Mouse (Mus musculus) macrophage (primary cell): ENCODE results near the gene Rab3il1. TPM values are rescaled to one million over a fixed set of nuclear protein-coding genes. Genes with fewer than 3 reads are reported as not detected.
A peak's percentile ranks its signal among the peaks of the same experiment; 100 is the strongest.

Source experiments
- H3K27ac ChIP-seq: fragments of 350-480 bp; formaldehyde crosslinking; 2 replicates; pipeline ENCODE4 v1.9.0; 2021
- H3K36me3 ChIP-seq: fragments of 350-480 bp; formaldehyde crosslinking; 2 replicates; pipeline ENCODE4 v1.9.0; 2021; ENCODE audit errors: inconsistent target
- H3K4me3 ChIP-seq: fragments of 350-480 bp; formaldehyde crosslinking; 2 replicates; pipeline ENCODE4 v1.9.0; 2021; ENCODE audit errors: inconsistent target
- H3K79me2 ChIP-seq: fragments of 350-480 bp; formaldehyde crosslinking; 2 replicates; pipeline ENCODE4 v1.9.0; 2021; ENCODE audit errors: inconsistent target
- WGBS: methylation state at CpG from one replicate; pipeline ENCODE4 v1.1.7; 2026; ENCODE audit warnings: inconsistent platforms; ENCODE audit not compliant: missing documents; 5-methylcytosine and 5-hydroxymethylcytosine counted together
- polyA plus RNA-seq: library from polyadenylated mRNA; stranded (reverse); fragments of 250-400 nt; gene quantifications from 3 replicates; pipeline ENCODE4 v1.2.4, GENCODE M21; 2018; ENCODE audit warnings: inconsistent platforms

Gene Rab3il1
- polyA plus RNA-seq, 1 experiment from 2014 or later = 97.7 TPM

GRCm38 (mm10) chr19:10034356-10034755, 32.9 kb downstream of the Rab3il1 start:
- peaks cover 3% of the 10 kb centered on the region; the same call in 1 of the 2 replicates for H3K79me2 ChIP-seq
- 92% methylated on average over 5 of the region's 5 CpGs for WGBS
- peaks cover 92% of the 10 kb centered on the region for H3K36me3 ChIP-seq
- H3K4me3 ChIP-seq = no peak overlapping the region
- H3K27ac ChIP-seq = no peak overlapping the region

- peaks cover 87% of the 10 kb centered on the region for H3K36me3 ChIP-seq
Measured at GRCm38 (mm10) chr19:10034785-10035447, 33.4 kb downstream of the Rab3il1 start.

DNA sequence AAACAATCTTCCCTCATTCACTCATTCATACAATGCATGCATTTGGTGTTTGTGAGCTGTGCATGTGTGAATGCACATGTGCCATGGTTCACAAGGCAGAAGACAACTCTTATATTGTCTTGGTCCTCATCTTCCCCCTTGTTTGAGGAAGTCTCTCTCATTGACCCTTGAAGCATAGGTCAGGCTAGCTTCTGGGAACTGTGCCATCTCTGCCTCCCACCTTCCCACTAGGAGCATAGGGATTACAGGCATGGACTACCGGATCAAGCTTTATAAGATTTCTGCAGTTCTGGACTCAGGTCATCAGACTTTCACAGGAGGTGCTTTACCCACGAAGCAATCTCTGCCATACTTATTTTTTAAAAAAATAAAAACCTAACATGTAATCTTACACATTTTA, 36.1 kb downstream of the Rab3il1 start:
- WGBS = 92% methylated on average over 2 of the region's 2 CpGs

More at GRCm38 (mm10) chr19:10034785-10035447, 33.4 kb downstream of the Rab3il1 start:
- Histone ChIP-seq H3K79me2 (no peaks in the 10 kb centered on the region; the same call in 1 of the 2 replicates), H3K4me3 (no peak overlapping the region), H3K27ac (no peak overlapping the region)
- WGBS = 79% methylated on average over 8 of the region's 8 CpGs

DNA sequence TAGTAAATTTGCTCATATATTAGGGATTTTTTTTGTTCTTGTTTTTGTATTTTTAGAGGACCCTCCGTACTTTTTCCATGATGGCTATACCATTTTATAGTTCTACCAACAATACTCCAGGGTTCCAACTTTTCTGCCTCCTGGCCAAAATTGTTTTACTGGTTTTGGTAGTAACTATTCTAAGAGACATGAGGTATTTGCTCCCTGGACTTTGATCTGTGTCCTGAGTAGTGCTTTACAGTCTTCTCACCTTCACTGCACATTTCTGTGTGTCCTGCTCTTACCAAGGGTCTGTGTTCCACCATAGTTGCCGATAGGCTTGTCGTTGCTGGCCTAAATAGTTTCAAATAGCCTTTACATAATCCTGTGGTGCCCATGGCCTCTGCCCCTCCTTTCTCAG, 36.9 kb downstream of the Rab3il1 start:
- H3K27ac ChIP-seq = no peak overlapping the region
- no peak overlapping the region for H3K4me3 ChIP-seq
- H3K36me3 ChIP-seq = peaks cover 53% of the 10 kb centered on the region
- H3K79me2 ChIP-seq = no peaks in the 10 kb centered on the region
- 97% methylated on average over 3 of the region's 3 CpGs for WGBS

More for the DNA sequence above, 36.1 kb downstream of the Rab3il1 start:
- no peak overlapping the region for H3K27ac ChIP-seq
- H3K4me3 ChIP-seq = no peak overlapping the region
- H3K36me3 ChIP-seq = peaks cover 60% of the 10 kb centered on the region
- H3K79me2 ChIP-seq = no peaks in the 10 kb centered on the region

- H3K79me2 ChIP-seq = no peaks in the 10 kb centered on the region
- WGBS = 76% methylated on average over 3 of the region's 3 CpGs
- peaks cover 50% of the 10 kb centered on the region for H3K36me3 ChIP-seq
- H3K27ac ChIP-seq = no peak overlapping the region
- no peak overlapping the region for H3K4me3 ChIP-seq
Measured at GRCm38 (mm10) chr19:10038910-10039309, 37.4 kb downstream of the Rab3il1 start.

DNA sequence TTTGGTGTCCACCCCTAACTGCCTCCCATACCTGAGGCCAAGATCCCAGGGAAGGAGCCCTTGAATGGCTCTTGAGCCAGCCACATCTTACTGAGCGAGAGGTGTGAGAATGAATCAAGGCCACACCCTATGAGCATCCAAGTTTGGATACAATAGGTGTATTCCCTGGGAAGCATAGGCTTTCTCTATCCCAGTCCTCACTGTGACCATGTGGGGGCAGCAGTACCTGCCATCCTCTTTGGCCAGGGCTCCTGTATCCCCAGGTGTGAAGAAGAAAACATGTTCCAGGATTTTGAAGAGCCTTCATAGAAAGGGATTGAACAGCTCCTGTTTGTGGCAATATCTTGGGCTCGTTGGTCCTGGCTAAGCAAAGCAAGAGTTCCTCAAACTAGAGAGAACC, 38.1 kb downstream of the Rab3il1 start:
- H3K79me2 ChIP-seq = no peaks in the 10 kb centered on the region
- H3K27ac ChIP-seq = no peak overlapping the region
- WGBS = 73% methylated on average over 2 of the region's 2 CpGs
- H3K36me3 ChIP-seq = peaks cover 43% of the 10 kb centered on the region
- no peak overlapping the region for H3K4me3 ChIP-seq

- Histone ChIP-seq H3K79me2 (no peaks in the 10 kb centered on the region), H3K27ac (no peak overlapping the region), H3K36me3 (peaks cover 30% of the 10 kb centered on the region), H3K4me3 (no peak overlapping the region)
- WGBS = 37% methylated on average over 20 of the region's 20 CpGs
Measured at GRCm38 (mm10) chr19:10040866-10041387, 39.5 kb downstream of the Rab3il1 start.

- H3K27ac ChIP-seq = no peak within 1 kb of the TSS
- 3% methylated on average over 42 of the region's 69 CpGs for WGBS
- peak within 1 kb of the TSS; percentile 20; the same call in 1 of the 2 replicates for H3K4me3 ChIP-seq
- peaks cover 23% of the 10 kb centered on the region for H3K36me3 ChIP-seq
- no peaks in the 10 kb centered on the region for H3K79me2 ChIP-seq
Measured at GRCm38 (mm10) chr19:10041388-10042148, 40.1 kb downstream of the Rab3il1 start, which contains the start of gene Fads3. TSS of gene Fads3 (plus strand) at chr19:10041569.

DNA sequence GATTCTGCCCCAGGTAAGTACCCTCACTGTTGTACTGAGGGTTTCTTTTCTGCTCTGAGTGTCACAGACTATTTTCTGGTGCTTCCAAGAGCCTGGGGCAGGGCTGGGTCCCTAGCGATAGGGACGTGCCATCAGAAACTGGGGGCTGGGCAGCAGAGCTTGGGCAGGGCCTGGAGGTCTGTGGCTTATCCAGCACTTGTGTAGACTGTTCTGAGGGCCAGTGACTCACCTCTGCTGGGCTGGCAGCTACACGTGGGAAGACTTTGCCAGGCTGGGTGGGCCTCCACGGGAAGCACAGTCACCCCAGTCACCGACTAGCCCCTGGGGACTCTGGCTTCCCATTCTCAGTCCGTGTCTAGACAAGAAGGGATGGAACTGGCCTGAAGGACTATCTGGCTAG, 40.8 kb downstream of the Rab3il1 start:
- WGBS = 59% methylated on average over 6 of the region's 6 CpGs
- H3K4me3 ChIP-seq = peak overlapping the region; percentile 20; the same call in 1 of the 2 replicates

DNA sequence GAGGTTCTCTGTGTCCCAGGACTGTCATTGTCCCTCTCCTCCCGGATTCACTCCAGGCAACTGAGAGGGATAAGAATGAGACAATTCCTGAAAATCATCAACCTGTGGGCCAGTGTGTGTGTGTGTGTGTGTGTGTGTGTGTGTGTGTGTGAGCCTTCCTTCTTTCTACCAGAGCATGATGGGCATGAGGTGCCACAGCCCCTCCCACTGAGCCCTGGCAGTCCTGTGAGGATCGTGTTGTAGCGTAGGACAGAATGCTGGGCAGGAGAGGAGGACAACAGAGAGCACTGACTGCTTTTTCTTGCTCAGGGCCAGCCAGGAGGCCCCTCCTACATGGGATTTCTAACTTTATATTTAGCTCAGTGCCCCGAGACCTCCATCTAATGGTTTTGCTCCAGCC, 41.3 kb downstream of the Rab3il1 start:
- H3K79me2 ChIP-seq = no peaks in the 10 kb centered on the region
- no peak overlapping the region for H3K27ac ChIP-seq
- 87% methylated on average over 4 of the region's 4 CpGs for WGBS
- peaks cover 13% of the 10 kb centered on the region for H3K36me3 ChIP-seq
- no peak overlapping the region for H3K4me3 ChIP-seq

More for the DNA sequence above, 40.8 kb downstream of the Rab3il1 start:
- no peak overlapping the region for H3K27ac ChIP-seq
- H3K36me3 ChIP-seq = peaks cover 17% of the 10 kb centered on the region
- H3K79me2 ChIP-seq = no peaks in the 10 kb centered on the region

- Histone ChIP-seq H3K27ac (no peak overlapping the region), H3K4me3 (no peak overlapping the region), H3K79me2 (no peaks in the 10 kb centered on the region), H3K36me3 (0 out of 2 replicates have a peak, but pooled peaks cover 5% of the 10 kb centered on the region)
Measured at GRCm38 (mm10) chr19:10043643-10044042, 42.2 kb downstream of the Rab3il1 start.

DNA sequence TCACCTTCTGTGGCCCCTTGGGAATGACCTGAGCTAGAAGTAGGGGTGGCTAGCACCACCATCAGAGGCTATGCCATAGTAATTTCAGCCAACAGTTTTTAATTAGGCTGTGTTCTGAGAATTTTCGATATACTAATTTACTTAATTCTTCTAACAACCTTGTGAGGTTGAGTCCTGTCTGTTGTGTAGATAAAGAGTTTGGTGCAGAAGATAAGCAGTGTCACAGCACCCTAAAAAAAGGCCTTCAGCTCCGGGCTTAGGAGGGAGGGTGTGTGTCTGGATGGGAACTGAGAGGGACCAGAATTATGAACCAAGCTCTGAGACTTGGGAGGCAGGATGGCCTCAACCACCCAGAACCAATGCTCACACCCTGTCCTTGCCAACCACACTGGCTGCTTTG, 44.2 kb downstream of the Rab3il1 start:
- WGBS = 90% methylated on average over 2 of the region's 2 CpGs
- Histone ChIP-seq H3K36me3 (no peaks in the 10 kb centered on the region), H3K79me2 (no peaks in the 10 kb centered on the region), H3K27ac (no peak overlapping the region), H3K4me3 (no peak overlapping the region)

GRCm38 (mm10) chr19:10046346-10046745, 44.9 kb downstream of the Rab3il1 start:
- Histone ChIP-seq H3K27ac (no peak overlapping the region), H3K36me3 (no peaks in the 10 kb centered on the region), H3K4me3 (no peak overlapping the region), H3K79me2 (no peaks in the 10 kb centered on the region)
- WGBS = 55% methylated on average over 3 of the region's 4 CpGs

DNA sequence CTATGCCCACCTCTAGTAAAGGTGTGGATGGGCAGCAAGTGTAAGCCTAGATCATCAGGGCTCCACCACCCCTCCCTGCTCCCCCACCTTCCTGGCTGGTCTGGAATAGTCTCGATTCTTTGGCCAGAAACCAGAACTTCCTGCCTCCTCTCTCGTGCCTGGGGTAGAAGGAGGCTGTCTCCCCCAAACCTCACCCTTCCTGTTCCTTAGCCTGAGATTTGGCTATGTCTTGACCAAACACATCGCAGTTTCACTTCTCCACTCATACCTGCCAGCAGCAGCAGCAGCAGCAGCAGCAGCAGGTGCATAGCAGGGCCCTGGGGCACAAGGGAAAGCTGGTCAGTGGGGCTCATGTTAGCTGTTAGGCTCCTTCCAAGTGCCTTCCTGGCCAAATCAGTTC, 45.5 kb downstream of the Rab3il1 start:
- Histone ChIP-seq H3K79me2 (no peaks in the 10 kb centered on the region), H3K4me3 (no peak overlapping the region), H3K27ac (no peak overlapping the region), H3K36me3 (no peaks in the 10 kb centered on the region)
- WGBS = 10% methylated on average over 3 of the region's 3 CpGs

DNA sequence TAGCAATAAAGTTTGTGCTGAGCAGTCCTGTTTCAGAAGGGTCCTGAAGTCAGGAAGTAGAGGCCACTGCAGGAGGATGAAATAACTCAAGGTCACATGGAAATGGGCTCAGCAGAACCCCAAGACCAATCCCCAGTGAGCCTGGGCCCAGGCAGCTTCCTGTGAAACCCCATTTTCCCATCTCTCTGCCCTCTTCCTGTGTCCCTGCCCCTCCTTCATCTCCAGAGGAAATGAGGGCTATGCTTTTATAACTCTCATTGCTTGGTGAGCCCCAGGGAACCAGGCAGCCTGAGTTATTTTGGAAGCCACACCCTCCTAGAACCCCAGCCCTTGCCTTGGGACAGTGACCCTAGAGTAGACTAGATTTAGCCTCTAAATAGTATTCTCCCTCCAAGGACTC, 48.1 kb downstream of the Rab3il1 start:
- Histone ChIP-seq H3K27ac (no peak overlapping the region), H3K4me3 (no peak overlapping the region), H3K36me3 (no peaks in the 10 kb centered on the region; the same call in 1 of the 2 replicates), H3K79me2 (no peaks in the 10 kb centered on the region)
